Mouse (Mus musculus) lung, embryonic 15.5 days (tissue): ENCODE measurements at regions not wholly inside any gene's neighbourhood (a gene's known extent, or its start where the extent isn't known, plus 50 kb on each side); places are given as distances from the start of the nearest gene placed in this dataset.
A peak's percentile ranks its signal among the peaks of the same experiment; 100 is the strongest.

Source experiments
- ATAC-seq: fragments of 200-750 bp; cut with Nextera tagmentation; 2 replicates; pipeline ENCODE4 v1.8.0; 2017; ENCODE audit warnings: moderate number of reproducible peaks, borderline replicate concordance; ENCODE audit not compliant: low FRiP score, low TSS enrichment; ENCODE audit errors: extremely low read depth
- H3K27ac ChIP-seq: fragments of 300-500 bp; sonication (generic); 2 replicates; pipeline ENCODE4 v1.5.1; 2015; ENCODE audit warnings: moderate library complexity, mild to moderate bottlenecking, inconsistent platforms
- H3K27me3 ChIP-seq: fragments of 300-500 bp; sonication (generic); 2 replicates; pipeline ENCODE4 v1.6.1; 2015; ENCODE audit warnings: inconsistent platforms
- H3K36me3 ChIP-seq: fragments of 300-500 bp; sonication (generic); 2 replicates; pipeline ENCODE4 v1.6.1; 2015; ENCODE audit warnings: inconsistent platforms
- H3K4me1 ChIP-seq: fragments of 300-500 bp; sonication (generic); 2 replicates; pipeline ENCODE4 v1.6.1; 2015; ENCODE audit warnings: inconsistent platforms
- H3K4me2 ChIP-seq: fragments of 300-500 bp; sonication (generic); 2 replicates; pipeline ENCODE4 v1.6.1; 2015; ENCODE audit warnings: inconsistent platforms, mild to moderate bottlenecking, moderate library complexity
- H3K4me3 ChIP-seq: fragments of 300-500 bp; sonication (generic); 2 replicates; pipeline ENCODE4 v1.5.1; 2015; ENCODE audit warnings: mild to moderate bottlenecking, inconsistent platforms
- H3K9ac ChIP-seq: fragments of 300-500 bp; sonication (generic); 2 replicates; pipeline ENCODE4 v1.6.1; 2015; ENCODE audit warnings: inconsistent platforms
- H3K9me3 ChIP-seq: fragments of 300-500 bp; sonication (generic); 2 replicates; pipeline ENCODE4 v1.6.1; 2016; ENCODE audit warnings: inconsistent platforms
- WGBS: fragments of 180-500 bp; shearing (Covaris S2); methylation state at CpG from one replicate; pipeline ENCODE4 v1.1.7; 2015; 5-methylcytosine and 5-hydroxymethylcytosine counted together

DNA sequence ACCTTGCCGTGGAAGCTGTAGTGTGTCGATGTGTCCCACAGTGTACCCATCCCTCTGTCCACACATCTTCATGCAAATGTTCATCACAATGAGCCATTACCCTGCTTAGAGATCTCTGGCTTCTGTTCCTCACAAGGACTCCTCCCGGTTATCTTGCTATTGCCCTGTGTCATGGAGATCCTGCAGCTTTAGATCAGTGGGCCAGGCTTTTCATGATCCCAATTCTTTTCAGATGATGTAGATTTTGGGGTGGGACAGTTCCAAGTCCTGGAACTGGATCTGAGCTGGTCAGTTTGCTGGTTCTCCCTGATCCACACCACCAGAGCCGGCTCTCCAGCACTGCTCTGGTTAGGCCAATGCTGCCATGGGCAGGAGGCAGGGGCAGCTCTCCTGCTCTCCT, 161.2 kb downstream of the Tfap2c start:
- Histone ChIP-seq H3K9ac (no peak overlapping the region), H3K27me3 (no peaks in the 10 kb centered on the region), H3K27ac (no peak overlapping the region), H3K4me1 (no peaks in the 10 kb centered on the region), H3K36me3 (no peaks in the 10 kb centered on the region), H3K9me3 (no peaks in the 10 kb centered on the region), H3K4me3 (no peak overlapping the region), H3K4me2 (no peak overlapping the region)
- 76% methylated on average over 4 of the region's 4 CpGs for WGBS
- ATAC-seq = no peak

GRCm38 (mm10) chr2:172726701-172727100, 177.3 kb downstream of the Tfap2c start:
- Histone ChIP-seq H3K9ac (no peak overlapping the region), H3K4me1 (peaks cover 18% of the 10 kb centered on the region), H3K9me3 (no peaks in the 10 kb centered on the region), H3K36me3 (no peaks in the 10 kb centered on the region), H3K4me3 (no peak overlapping the region), H3K27ac (no peak overlapping the region), H3K27me3 (peaks cover 62% of the 10 kb centered on the region), H3K4me2 (peak overlapping the region; percentile 18)
- no peak for ATAC-seq
- WGBS = 7% methylated on average over 13 of the region's 13 CpGs

DNA sequence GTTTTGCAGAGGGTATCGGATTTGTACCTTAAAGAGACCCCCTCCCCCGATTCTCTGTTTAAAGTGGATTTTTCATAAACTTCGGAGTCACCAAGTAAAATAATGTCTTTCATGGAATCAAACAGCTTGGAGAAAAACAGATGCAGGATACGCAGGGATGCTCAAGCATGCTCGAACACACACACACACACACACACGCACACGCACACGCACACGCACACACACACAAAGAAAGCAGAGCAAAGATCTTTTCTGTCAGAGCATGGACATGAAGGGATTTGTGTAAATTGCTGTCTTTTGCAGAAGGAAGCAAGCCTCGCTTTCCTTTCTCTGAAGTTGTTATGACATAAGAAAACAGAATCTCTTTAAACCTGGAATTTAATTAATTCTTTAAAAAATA, 178.2 kb downstream of the Tfap2c start:
- no peak overlapping the region for H3K4me3 ChIP-seq
- H3K4me1 ChIP-seq = peaks cover 24% of the 10 kb centered on the region
- H3K36me3 ChIP-seq = no peaks in the 10 kb centered on the region
- ATAC-seq = no peak
- no peaks in the 10 kb centered on the region for H3K9me3 ChIP-seq
- H3K4me2 ChIP-seq = no peak overlapping the region; the same call in 1 of the 2 replicates
- H3K27me3 ChIP-seq = peaks cover 71% of the 10 kb centered on the region
- H3K9ac ChIP-seq = no peak overlapping the region
- no peak overlapping the region for H3K27ac ChIP-seq
- WGBS = 37% methylated on average over 10 of the region's 10 CpGs

GRCm38 (mm10) chr2:172728240-172728821, 178.9 kb downstream of the Tfap2c start:
- Histone ChIP-seq H3K4me1 (peaks cover 24% of the 10 kb centered on the region), H3K27ac (no peak overlapping the region), H3K4me3 (peak overlapping the region; percentile 43), H3K4me2 (peak overlapping the region; percentile 90), H3K36me3 (no peaks in the 10 kb centered on the region), H3K9ac (no peak overlapping the region), H3K27me3 (peaks cover 78% of the 10 kb centered on the region), H3K9me3 (no peaks in the 10 kb centered on the region)
- ATAC-seq = peak; percentile 69; the same call in 1 of the 2 replicates
- whole genome bisulfite sequencing = 1% methylated on average over 53 of the region's 53 CpGs

GRCm38 (mm10) chr2:172729151-172729550, 179.8 kb downstream of the Tfap2c start:
- H3K27me3 ChIP-seq = peaks cover 86% of the 10 kb centered on the region
- no peak overlapping the region for H3K4me2 ChIP-seq
- 64% methylated on average over 4 of the region's 4 CpGs for WGBS
- no peak for ATAC-seq
- H3K9ac ChIP-seq = no peak overlapping the region
- no peak overlapping the region for H3K4me3 ChIP-seq
- H3K4me1 ChIP-seq = peaks cover 24% of the 10 kb centered on the region
- no peaks in the 10 kb centered on the region for H3K36me3 ChIP-seq
- H3K27ac ChIP-seq = no peak overlapping the region
- H3K9me3 ChIP-seq = no peaks in the 10 kb centered on the region

GRCm38 (mm10) chr2:172729741-172730140, 180.3 kb downstream of the Tfap2c start:
- H3K4me2 ChIP-seq = no peak overlapping the region
- H3K36me3 ChIP-seq = no peaks in the 10 kb centered on the region
- H3K4me1 ChIP-seq = peaks cover 24% of the 10 kb centered on the region
- H3K27ac ChIP-seq = no peak overlapping the region
- 68% methylated on average over 9 of the region's 9 CpGs for WGBS
- H3K9ac ChIP-seq = no peak overlapping the region
- ATAC-seq = no peak
- peaks cover 92% of the 10 kb centered on the region for H3K27me3 ChIP-seq
- no peak overlapping the region for H3K4me3 ChIP-seq
- no peaks in the 10 kb centered on the region for H3K9me3 ChIP-seq

DNA sequence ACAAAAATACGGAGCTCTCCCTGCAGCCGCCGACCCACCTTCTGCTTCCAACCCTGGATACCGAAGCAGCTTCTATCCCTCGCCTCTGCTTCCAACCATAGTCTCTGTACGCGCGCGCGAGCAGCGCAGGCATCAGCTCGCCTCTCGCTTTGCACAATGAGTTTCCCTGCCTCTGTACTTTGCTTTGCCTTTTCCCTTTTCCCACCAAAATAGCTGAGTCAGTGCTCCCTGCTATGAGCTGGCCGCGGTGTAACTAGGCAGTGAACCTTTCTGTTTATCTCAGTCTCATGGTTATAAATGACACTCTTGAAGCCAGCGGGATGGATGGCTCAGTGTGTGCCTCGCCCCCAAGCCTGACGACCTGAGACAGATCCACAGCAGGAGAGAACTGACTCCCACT, 182.0 kb downstream of the Tfap2c start:
- 1% methylated on average over 18 of the region's 18 CpGs for WGBS

DNA sequence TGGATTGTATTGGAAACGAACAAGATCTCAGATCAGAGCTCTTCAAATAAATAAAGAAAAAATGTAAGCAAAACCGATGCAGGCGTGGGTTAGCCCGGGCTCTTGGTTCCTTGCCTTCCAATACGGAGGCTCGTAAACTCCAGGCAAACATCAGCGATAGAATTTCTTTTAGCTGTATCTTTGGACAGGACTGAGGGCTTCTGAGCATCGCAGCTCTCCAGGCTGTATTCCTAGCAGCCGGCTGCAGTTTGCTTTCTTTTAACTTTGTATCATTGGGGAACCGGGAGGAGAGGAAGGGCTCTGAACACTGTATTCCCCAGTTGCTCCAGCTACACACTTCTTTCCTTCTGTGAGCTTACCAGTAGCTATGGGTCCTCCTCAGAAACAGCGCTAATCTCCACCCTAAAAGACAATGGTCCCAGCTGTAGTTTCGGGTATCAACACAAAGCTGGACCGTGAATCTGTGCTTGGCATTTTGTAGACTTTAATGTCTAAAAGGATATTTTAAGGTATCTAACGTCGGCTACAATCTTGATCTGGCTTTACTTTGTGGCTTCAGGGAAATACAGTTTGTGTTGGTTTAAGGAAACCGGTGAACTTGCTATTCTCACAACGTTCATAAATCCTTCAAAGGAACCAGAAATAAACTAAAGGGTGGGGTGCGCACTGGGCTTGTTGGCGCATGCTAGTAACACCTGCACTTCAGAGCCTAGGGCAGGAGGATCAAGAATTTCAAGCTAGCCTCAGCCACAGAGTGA, 183.2 kb downstream of the Tfap2c start:
- Histone ChIP-seq H3K36me3 (no peaks in the 10 kb centered on the region), H3K27me3 (peaks cover 88% of the 10 kb centered on the region), H3K9ac (no peak overlapping the region), H3K27ac (no peak overlapping the region), H3K4me1 (peaks cover 22% of the 10 kb centered on the region), H3K4me3 (no peak overlapping the region), H3K4me2 (no peak overlapping the region), H3K9me3 (no peaks in the 10 kb centered on the region)
- WGBS = 6% methylated on average over 19 of the region's 19 CpGs
- no peak for ATAC-seq

More for the DNA sequence above, 182.0 kb downstream of the Tfap2c start:
- Histone ChIP-seq H3K4me1 (peaks cover 24% of the 10 kb centered on the region), H3K4me3 (no peak overlapping the region), H3K27me3 (peaks cover 99% of the 10 kb centered on the region), H3K4me2 (0 out of 2 replicates have a peak overlapping the region, but pooled peaks have one; percentile 10), H3K9ac (no peak overlapping the region), H3K27ac (no peak overlapping the region), H3K36me3 (no peaks in the 10 kb centered on the region), H3K9me3 (no peaks in the 10 kb centered on the region)
- ATAC-seq = no peak

- peaks cover 14% of the 10 kb centered on the region; the same call in 1 of the 2 replicates for H3K4me1 ChIP-seq
- H3K36me3 ChIP-seq = no peaks in the 10 kb centered on the region
- H3K27ac ChIP-seq = no peak overlapping the region
- H3K9ac ChIP-seq = no peak overlapping the region
- no peak overlapping the region for H3K4me2 ChIP-seq
- H3K9me3 ChIP-seq = no peaks in the 10 kb centered on the region
- peaks cover 82% of the 10 kb centered on the region for H3K27me3 ChIP-seq
- WGBS = 6% methylated on average over 9 of the region's 9 CpGs
- no peak for ATAC-seq
- H3K4me3 ChIP-seq = no peak overlapping the region
Measured at GRCm38 (mm10) chr2:172733403-172733995, 184.1 kb downstream of the Tfap2c start.

DNA sequence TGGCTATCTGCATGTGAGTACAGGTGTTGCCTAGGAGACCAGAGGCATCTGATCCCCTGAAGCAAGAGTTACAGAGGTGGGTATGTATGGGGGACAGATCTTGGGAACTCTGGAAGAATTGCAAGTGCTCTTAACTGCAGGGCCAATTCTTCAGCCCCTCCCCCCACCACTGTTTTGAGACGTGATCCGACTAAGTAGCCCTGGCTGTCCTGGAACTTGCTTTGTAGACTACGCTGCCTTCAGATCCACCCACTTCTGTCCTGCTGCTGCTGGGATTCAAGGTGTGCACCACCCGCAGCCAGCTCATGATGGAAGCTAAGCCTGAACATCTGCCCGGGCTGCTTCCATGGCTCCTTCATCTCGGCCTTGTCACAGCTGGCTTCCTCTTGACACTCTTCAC, 186.2 kb downstream of the Tfap2c start:
- Histone ChIP-seq H3K4me1 (peaks cover 20% of the 10 kb centered on the region), H3K9ac (no peak overlapping the region), H3K36me3 (no peaks in the 10 kb centered on the region), H3K27ac (no peak overlapping the region), H3K27me3 (peaks cover 77% of the 10 kb centered on the region), H3K4me2 (no peak overlapping the region), H3K9me3 (no peaks in the 10 kb centered on the region), H3K4me3 (no peak overlapping the region)
- 20% methylated on average over 6 of the region's 6 CpGs for WGBS
- no peak for ATAC-seq

DNA sequence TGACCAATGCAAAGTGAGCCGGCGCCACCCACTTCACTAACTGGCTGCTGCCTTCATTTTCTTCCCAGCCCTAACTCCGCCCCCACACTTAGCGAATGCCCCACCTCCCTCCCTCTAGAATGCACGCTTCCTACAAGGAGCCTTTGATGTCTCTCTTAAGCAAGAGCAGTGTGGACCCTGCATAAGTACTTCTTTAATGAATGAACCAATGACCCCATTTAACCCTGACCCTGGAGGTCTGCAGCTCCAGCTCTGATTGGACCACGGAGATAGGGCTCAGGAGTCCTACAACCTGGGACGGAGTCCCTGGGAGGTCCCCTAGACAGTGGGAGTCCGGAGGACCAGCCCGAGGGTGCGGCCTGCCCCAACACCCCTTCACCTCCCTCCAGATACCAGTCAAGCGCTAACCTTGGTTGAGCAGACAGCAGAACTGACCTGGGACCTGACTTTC, 189.7 kb downstream of the Tfap2c start:
- Histone ChIP-seq H3K4me1 (peaks cover 10% of the 10 kb centered on the region), H3K36me3 (no peaks in the 10 kb centered on the region), H3K27ac (no peak overlapping the region), H3K4me3 (no peak overlapping the region), H3K9ac (no peak overlapping the region), H3K27me3 (peaks cover 44% of the 10 kb centered on the region), H3K4me2 (peak overlapping the region; percentile 16), H3K9me3 (no peaks in the 10 kb centered on the region)
- WGBS = 12% methylated on average over 11 of the region's 11 CpGs
- ATAC-seq = peak; percentile 65; the same call in 1 of the 2 replicates

DNA sequence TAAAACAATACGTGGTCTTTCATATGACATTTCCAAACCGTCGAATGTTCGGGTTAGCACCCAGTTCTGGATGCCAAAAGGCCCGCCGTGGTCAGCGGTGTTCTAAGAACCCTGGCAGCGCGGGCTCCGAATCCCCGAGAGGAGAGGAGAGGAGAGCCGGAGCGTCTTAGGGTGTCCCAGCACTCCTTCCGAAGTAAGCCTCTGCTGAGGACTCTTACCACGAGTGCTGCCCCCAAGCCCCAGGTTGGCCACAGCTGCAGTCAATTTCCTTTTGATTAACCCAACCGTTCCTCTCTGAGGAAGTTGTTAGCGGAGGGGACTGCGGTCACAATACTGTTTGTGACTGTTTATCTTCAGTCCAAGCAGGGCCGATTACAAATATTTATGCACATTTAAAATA, 190.1 kb downstream of the Tfap2c start:
- Histone ChIP-seq H3K9me3 (no peaks in the 10 kb centered on the region), H3K4me3 (no peak overlapping the region), H3K36me3 (no peaks in the 10 kb centered on the region), H3K4me1 (peaks cover 10% of the 10 kb centered on the region), H3K27ac (no peak overlapping the region), H3K4me2 (peak overlapping the region; percentile 16; the same call in 1 of the 2 replicates), H3K9ac (no peak overlapping the region), H3K27me3 (peaks cover 39% of the 10 kb centered on the region)
- WGBS = 13% methylated on average over 19 of the region's 19 CpGs
- no peak for ATAC-seq
